Mouse (Mus musculus): ENCODE measurements around the gene Dnah1. TPM values are rescaled to one million over a fixed set of nuclear protein-coding genes. Genes with fewer than 3 reads are reported as not detected.

Gene Dnah1
- polyA plus RNA-seq, 1 experiment from 2014 or later = 4.6 TPM

GRCm38 (mm10) chr14:31251626-31252025 lies 72.1 kb downstream of the Dnah1 start:
- peak overlapping the region; percentile 99 for H3K4me3 ChIP-seq (ENCODE audit: low read depth, low read length)
- WGBS = 2% methylated on average over 18 of the region's 18 CpGs
- H3K9ac ChIP-seq = peak overlapping the region; percentile 99
- H3K4me1 ChIP-seq (ENCODE audit: insufficient read depth) = 0 out of 2 replicates have a peak, but pooled peaks cover 2% of the 10 kb centered on the region
- no peaks in the 10 kb centered on the region for H3K9me3 ChIP-seq (ENCODE audit: low read depth, low read length)
- no peaks in the 10 kb centered on the region for H3K27me3 ChIP-seq (ENCODE audit: insufficient read depth, low read length)
- peaks cover 41% of the 10 kb centered on the region for H3K36me3 ChIP-seq (ENCODE audit: insufficient read depth)
- no peak for TF ChIP-seq CTCF (IDR thresholded peaks at IDR 0.05; ENCODE audit: low read depth)
- H3K27ac ChIP-seq (ENCODE audit: low read depth) = peak overlapping the region; percentile 97
- ATAC-seq (ENCODE audit: insufficient read depth) (no peak), DNase-seq (no peak)
- peak overlapping the region; percentile 76 for H3K4me2 ChIP-seq

GRCm38 (mm10) chr14:31251084-31251604 lies 72.6 kb downstream of the Dnah1 start, which contains the start of the genes Phf7 and Bap1:
TSS of gene Phf7 (minus strand) at chr14:31251317.
TSS of gene Bap1 (plus strand) at chr14:31251450.
- WGBS = under 1% methylated on average over 74 of the region's 75 CpGs
- Histone ChIP-seq H3K36me3 (ENCODE audit: insufficient read depth) (peaks cover 36% of the 10 kb centered on the region), H3K9me3 (ENCODE audit: low read depth, low read length) (no peaks in the 10 kb centered on the region), H3K4me2 (peak within 1 kb of the TSS; percentile 76), H3K9ac (peak within 1 kb of the TSS; percentile 99), H3K27ac (ENCODE audit: low read depth) (peak within 1 kb of the TSS; percentile 97), H3K4me1 (ENCODE audit: insufficient read depth) (0 out of 2 replicates have a peak, but pooled peaks cover 2% of the 10 kb centered on the region), H3K4me3 (ENCODE audit: low read depth, low read length) (peak within 1 kb of the TSS; percentile 99), H3K27me3 (ENCODE audit: insufficient read depth, low read length) (no peaks in the 10 kb centered on the region)
- peak; percentile 98 for DNase-seq
- peak; percentile 92 for ATAC-seq (ENCODE audit: insufficient read depth)
- no peak for TF ChIP-seq CTCF (IDR thresholded peaks at IDR 0.05; ENCODE audit: low read depth)

GRCm38 (mm10) chr14:31250222-31251083 lies 73.2 kb downstream of the Dnah1 start:
- Histone ChIP-seq H3K4me3 (ENCODE audit: low read depth, low read length) (peak overlapping the region; percentile 99), H3K27me3 (ENCODE audit: insufficient read depth, low read length) (no peaks in the 10 kb centered on the region), H3K4me2 (peak overlapping the region; percentile 76), H3K9ac (peak overlapping the region; percentile 99), H3K4me1 (ENCODE audit: insufficient read depth) (0 out of 2 replicates have a peak, but pooled peaks cover 2% of the 10 kb centered on the region), H3K27ac (ENCODE audit: low read depth) (peak overlapping the region; percentile 97), H3K9me3 (ENCODE audit: low read depth, low read length) (no peaks in the 10 kb centered on the region), H3K36me3 (ENCODE audit: insufficient read depth) (peaks cover 29% of the 10 kb centered on the region)
- TF ChIP-seq CTCF (IDR thresholded peaks at IDR 0.05; ENCODE audit: low read depth) = no peak
- DNase-seq (no peak), ATAC-seq (ENCODE audit: insufficient read depth) (peak; percentile 94)
- 17% methylated on average over 38 of the region's 38 CpGs for WGBS

- no peak for TF ChIP-seq CTCF (IDR thresholded peaks at IDR 0.05; ENCODE audit: low read depth)
- no peak for ATAC-seq (ENCODE audit: insufficient read depth)
- H3K4me1 ChIP-seq (ENCODE audit: insufficient read depth) = 0 out of 2 replicates have a peak, but pooled peaks cover 2% of the 10 kb centered on the region
- no peaks in the 10 kb centered on the region for H3K9me3 ChIP-seq (ENCODE audit: low read depth, low read length)
- no peak overlapping the region for H3K27ac ChIP-seq (ENCODE audit: low read depth)
- H3K36me3 ChIP-seq (ENCODE audit: insufficient read depth) = peaks cover 9% of the 10 kb centered on the region
- H3K9ac ChIP-seq = no peak overlapping the region
- no peak overlapping the region for H3K4me2 ChIP-seq
- 84% methylated on average over 6 of the region's 6 CpGs for WGBS
- H3K27me3 ChIP-seq (ENCODE audit: insufficient read depth, low read length) = no peaks in the 10 kb centered on the region
- no peak for DNase-seq
- no peak overlapping the region for H3K4me3 ChIP-seq (ENCODE audit: low read depth, low read length)
Observed at GRCm38 (mm10) chr14:31248396-31248795, 75.3 kb downstream of the Dnah1 start.

- no peak overlapping the region for H3K27ac ChIP-seq (ENCODE audit: low read depth)
- TF ChIP-seq CTCF (IDR thresholded peaks at IDR 0.05; ENCODE audit: low read depth) = no peak
- ATAC-seq (ENCODE audit: insufficient read depth) (no peak), DNase-seq (no peak)
- no peak overlapping the region for H3K9ac ChIP-seq
- H3K27me3 ChIP-seq (ENCODE audit: insufficient read depth, low read length) = no peaks in the 10 kb centered on the region
- H3K4me1 ChIP-seq (ENCODE audit: insufficient read depth) = no peaks in the 10 kb centered on the region
- no peak overlapping the region for H3K4me3 ChIP-seq (ENCODE audit: low read depth, low read length)
- H3K4me2 ChIP-seq = no peak overlapping the region
- H3K36me3 ChIP-seq (ENCODE audit: insufficient read depth) = no peaks in the 10 kb centered on the region
- WGBS = 68% methylated on average over 1 of the region's 1 CpGs
- no peaks in the 10 kb centered on the region for H3K9me3 ChIP-seq (ENCODE audit: low read depth, low read length)
Observed at GRCm38 (mm10) chr14:31245946-31246345, 77.8 kb downstream of the Dnah1 start.

- no peak for DNase-seq
- no peaks in the 10 kb centered on the region for H3K27me3 ChIP-seq (ENCODE audit: insufficient read depth, low read length)
- no peaks in the 10 kb centered on the region for H3K9me3 ChIP-seq (ENCODE audit: low read depth, low read length)
- H3K4me1 ChIP-seq (ENCODE audit: insufficient read depth) = no peaks in the 10 kb centered on the region
- no peak for ATAC-seq (ENCODE audit: insufficient read depth)
- H3K27ac ChIP-seq (ENCODE audit: low read depth) = no peak overlapping the region
- 79% methylated on average over 1 of the region's 1 CpGs for WGBS
- no peak for TF ChIP-seq CTCF (IDR thresholded peaks at IDR 0.05; ENCODE audit: low read depth)
- H3K4me3 ChIP-seq (ENCODE audit: low read depth, low read length) = no peak overlapping the region
- H3K4me2 ChIP-seq = no peak overlapping the region
- H3K9ac ChIP-seq = no peak overlapping the region
- H3K36me3 ChIP-seq (ENCODE audit: insufficient read depth) = no peaks in the 10 kb centered on the region
Observed at GRCm38 (mm10) chr14:31244777-31245176, 78.9 kb downstream of the Dnah1 start.

GRCm38 (mm10) chr14:31240528-31240927 lies 83.2 kb downstream of the Dnah1 start:
- 63% methylated on average over 3 of the region's 3 CpGs for WGBS
- no peak for TF ChIP-seq CTCF (IDR thresholded peaks at IDR 0.05; ENCODE audit: low read depth)
- no peak for DNase-seq

More at GRCm38 (mm10) chr14:31240528-31240927, 83.2 kb downstream of the Dnah1 start:
- no peak overlapping the region for H3K4me2 ChIP-seq
- H3K27me3 ChIP-seq (ENCODE audit: insufficient read depth, low read length) = no peaks in the 10 kb centered on the region
- no peaks in the 10 kb centered on the region for H3K9me3 ChIP-seq (ENCODE audit: low read depth, low read length)
- ATAC-seq (ENCODE audit: insufficient read depth) = no peak
- no peak overlapping the region for H3K4me3 ChIP-seq (ENCODE audit: low read depth, low read length)
- H3K36me3 ChIP-seq (ENCODE audit: insufficient read depth) = no peaks in the 10 kb centered on the region
- H3K27ac ChIP-seq (ENCODE audit: low read depth) = no peak overlapping the region
- no peaks in the 10 kb centered on the region for H3K4me1 ChIP-seq (ENCODE audit: insufficient read depth)
- H3K9ac ChIP-seq = no peak overlapping the region
